Mouse (Mus musculus) forebrain, postnatal 0 days (tissue): ENCODE data around the gene Grxcr1. TPM values are rescaled to one million over a fixed set of nuclear protein-coding genes. Genes with fewer than 3 reads are reported as not detected.

Experiments used
- ATAC-seq: fragments of 200-750 bp; cut with Nextera tagmentation; 2 replicates; pipeline ENCODE4 v1.8.0; 2017; ENCODE audit warnings: mild to moderate bottlenecking, moderate library complexity
- DNase-seq: peaks from one replicate; pipeline ENCODE4 v3.0.0-alpha.2; 2015
- H3K27ac ChIP-seq: fragments of 300-500 bp; sonication (generic); 2 replicates; pipeline ENCODE4 v1.5.1; 2014; ENCODE audit warnings: low read depth, mild to moderate bottlenecking, antibody characterized with exemption, low read length, moderate library complexity, mixed read lengths
- H3K27me3 ChIP-seq: fragments of 300-500 bp; sonication (generic); 2 replicates; pipeline ENCODE4 v1.6.1; 2014; ENCODE audit warnings: mild to moderate bottlenecking, low read length, mixed read lengths; ENCODE audit not compliant: insufficient read depth
- H3K36me3 ChIP-seq: fragments of 300-500 bp; sonication (generic); 2 replicates; pipeline ENCODE4 v1.6.1; 2014; ENCODE audit warnings: mild to moderate bottlenecking, moderate library complexity; ENCODE audit not compliant: insufficient read depth
- H3K4me1 ChIP-seq: fragments of 300-500 bp; sonication (generic); 2 replicates; pipeline ENCODE4 v1.6.1; 2014; ENCODE audit warnings: antibody characterized with exemption; ENCODE audit not compliant: insufficient read depth
- H3K4me2 ChIP-seq: fragments of 300-500 bp; sonication (generic); 2 replicates; pipeline ENCODE4 v1.6.1; 2014; ENCODE audit warnings: low read depth, mild to moderate bottlenecking, moderate library complexity
- H3K4me3 ChIP-seq: fragments of 300-500 bp; sonication (generic); 2 replicates; pipeline ENCODE4 v1.5.1; 2014; ENCODE audit warnings: low read depth, low read length, mixed read lengths
- H3K9ac ChIP-seq: fragments of 300-500 bp; sonication (generic); 2 replicates; pipeline ENCODE4 v1.6.1; 2014; ENCODE audit warnings: mild to moderate bottlenecking
- H3K9me3 ChIP-seq: fragments of 300-500 bp; sonication (generic); 2 replicates; pipeline ENCODE4 v1.6.1; 2016; ENCODE audit warnings: low read length
- CTCF ChIP-seq: sonication (generic); IDR thresholded peaks from 2 replicates; pipeline ENCODE4 v1.5.1; 2016; ENCODE audit warnings: antibody characterized with exemption, control low read depth, low read depth
- WGBS: fragments of 180-500 bp; shearing (Covaris S2); extraction: QIAGEN DNeasy Blood & Tissue Kit; methylation state at CpG from one replicate; pipeline ENCODE4 v1.1.7; 2014; 5-methylcytosine and 5-hydroxymethylcytosine counted together
- polyA plus RNA-seq: library from polyadenylated mRNA; unstranded; fragments of >200 nt; fragmentation: Nextera tagmentation; extraction: Ambion mirVana; gene quantifications from 2 replicates; pipeline ENCODE4 v1.2.1, GENCODE M21; 2015
- total RNA-seq: library from RNA; depleted of rRNA; stranded (reverse); fragments of >200 nt; gene quantifications from 2 replicates; pipeline ENCODE4 v1.2.3, GENCODE M21; 2014

Gene Grxcr1
- total and polyA plus RNA-seq, 2 experiments from 2014 or later = not detected

- no peak for TF ChIP-seq CTCF
- DNase-seq = no peak
- H3K27ac ChIP-seq = no peak overlapping the region
- no peaks in the 10 kb centered on the region for H3K27me3 ChIP-seq
- no peak overlapping the region for H3K9ac ChIP-seq
- H3K4me1 ChIP-seq = 0 out of 2 replicates have a peak, but pooled peaks cover 4% of the 10 kb centered on the region
- no peaks in the 10 kb centered on the region for H3K36me3 ChIP-seq
- 64% methylated on average over 3 of the region's 3 CpGs for WGBS
- no peaks in the 10 kb centered on the region for H3K9me3 ChIP-seq
- no peak for ATAC-seq
- H3K4me3 ChIP-seq = no peak overlapping the region
- no peak overlapping the region for H3K4me2 ChIP-seq
Observed at GRCm38 (mm10) chr5:68011569-68011968, 20.1 kb upstream of the Grxcr1 start.

- H3K4me2 ChIP-seq = no peak overlapping the region
- ATAC-seq (peak; percentile 71), DNase-seq (peak; percentile 87)
- H3K27ac ChIP-seq = no peak overlapping the region
- peak; percentile 85 for TF ChIP-seq CTCF
- 0 out of 2 replicates have a peak, but pooled peaks cover 4% of the 10 kb centered on the region for H3K4me1 ChIP-seq
- H3K27me3 ChIP-seq = no peaks in the 10 kb centered on the region
- no peaks in the 10 kb centered on the region for H3K36me3 ChIP-seq
- H3K9me3 ChIP-seq = no peaks in the 10 kb centered on the region
- no peak overlapping the region for H3K4me3 ChIP-seq
- WGBS = 18% methylated on average over 4 of the region's 4 CpGs
- no peak overlapping the region for H3K9ac ChIP-seq
Observed at GRCm38 (mm10) chr5:68012618-68013017, 19.0 kb upstream of the Grxcr1 start.

- H3K9ac ChIP-seq = no peak overlapping the region
- H3K4me2 ChIP-seq = no peak overlapping the region
- no peaks in the 10 kb centered on the region for H3K4me1 ChIP-seq
- no peak for TF ChIP-seq CTCF
- DNase-seq (no peak), ATAC-seq (no peak)
- H3K36me3 ChIP-seq = no peaks in the 10 kb centered on the region
- H3K9me3 ChIP-seq = no peaks in the 10 kb centered on the region
- no peak overlapping the region for H3K4me3 ChIP-seq
- no peak overlapping the region for H3K27ac ChIP-seq
- WGBS = 82% methylated on average over 2 of the region's 2 CpGs
- no peaks in the 10 kb centered on the region for H3K27me3 ChIP-seq
Observed at GRCm38 (mm10) chr5:68020870-68021269, 10.8 kb upstream of the Grxcr1 start.

- Histone ChIP-seq H3K36me3 (no peaks in the 10 kb centered on the region), H3K9me3 (no peaks in the 10 kb centered on the region), H3K9ac (no peak overlapping the region), H3K4me2 (no peak overlapping the region), H3K27me3 (no peaks in the 10 kb centered on the region), H3K4me3 (no peak overlapping the region), H3K4me1 (no peaks in the 10 kb centered on the region), H3K27ac (no peak overlapping the region)
- WGBS = 52% methylated on average over 2 of the region's 2 CpGs
- ATAC-seq (peak; percentile 65; the same call in 1 of the 2 replicates), DNase-seq (no peak)
- TF ChIP-seq CTCF = no peak
Observed at GRCm38 (mm10) chr5:68026658-68027422, 4.8 kb upstream of the Grxcr1 start.

GRCm38 (mm10) chr5:68027474-68027873 is 4.2 kb upstream of the Grxcr1 start:
- WGBS = 54% methylated on average over 4 of the region's 4 CpGs
- Histone ChIP-seq H3K4me2 (no peak overlapping the region), H3K9ac (no peak overlapping the region), H3K9me3 (no peaks in the 10 kb centered on the region), H3K27me3 (no peaks in the 10 kb centered on the region), H3K27ac (no peak overlapping the region), H3K4me1 (no peaks in the 10 kb centered on the region), H3K36me3 (no peaks in the 10 kb centered on the region), H3K4me3 (no peak overlapping the region)
- DNase-seq (no peak), ATAC-seq (peak; percentile 25; the same call in 1 of the 2 replicates)
- no peak for TF ChIP-seq CTCF

- Histone ChIP-seq H3K27ac (no peak overlapping the region), H3K4me1 (no peaks in the 10 kb centered on the region), H3K27me3 (no peaks in the 10 kb centered on the region), H3K4me3 (no peak overlapping the region), H3K4me2 (no peak overlapping the region), H3K9ac (no peak overlapping the region), H3K36me3 (no peaks in the 10 kb centered on the region), H3K9me3 (no peaks in the 10 kb centered on the region)
- ATAC-seq (no peak), DNase-seq (no peak)
- TF ChIP-seq CTCF = no peak
- 94% methylated on average over 2 of the region's 2 CpGs for WGBS
Observed at GRCm38 (mm10) chr5:68033345-68033744, 1.7 kb downstream of the Grxcr1 start.

- no peak overlapping the region for H3K9ac ChIP-seq
- no peak for ATAC-seq
- no peak for DNase-seq
- no peaks in the 10 kb centered on the region for H3K4me1 ChIP-seq
- H3K27ac ChIP-seq = no peak overlapping the region
- no peak overlapping the region for H3K4me2 ChIP-seq
- no peak overlapping the region for H3K4me3 ChIP-seq
- no peaks in the 10 kb centered on the region for H3K27me3 ChIP-seq
- H3K9me3 ChIP-seq = no peaks in the 10 kb centered on the region
- no peak for TF ChIP-seq CTCF
- 79% methylated on average over 2 of the region's 2 CpGs for WGBS
- H3K36me3 ChIP-seq = no peaks in the 10 kb centered on the region
Observed at GRCm38 (mm10) chr5:68039077-68039476, 7.4 kb downstream of the Grxcr1 start.
